Comparison of ENCODE assay signal across 15 mouse cellular contexts in genomic region chr17:29443724-29444123, GRCm38 (mm10). TPM values are rescaled to one million over a fixed set of nuclear protein-coding genes. Genes with fewer than 3 reads are reported as not detected.
A peak's percentile ranks its signal among the peaks of the same experiment; 100 is the strongest.
DNase-seq lines count a peak whose midpoint lies in the region; ATAC-seq and TF ChIP-seq lines count a peak whose summit lies in the region.
"Had no signal": no experiment of that assay in that cellular context is flagged by ENCODE, and none has a peak within 500 bp of the region (broad histone marks: within the 10 kb centered on the region; RNA-seq: fewer than 3 reads in every experiment).

No protein-coding gene starts in this region.

- H3K27me3 ChIP-seq in hindbrain, embryonic 10.5 days (ENCODE audit: insufficient read depth, poor library complexity, severe bottlenecking): no peaks in the 10 kb centered on the region
- no peaks in the 10 kb centered on the region for H3K27me3 ChIP-seq in hindbrain, embryonic 12.5 days
- H3K27me3 ChIP-seq in liver, embryonic 14.5 days (ENCODE audit: control insufficient read depth, insufficient read depth, low read length): no peaks in the 10 kb centered on the region
- no peaks in the 10 kb centered on the region for H3K27me3 ChIP-seq in stomach, embryonic 15.5 days (replicated peaks)
- no peaks in the 10 kb centered on the region for H3K27me3 ChIP-seq in hindbrain, embryonic 16.5 days (replicated peaks; ENCODE audit: control insufficient read depth, insufficient read depth, low read length)
- H3K27me3 ChIP-seq in forebrain, embryonic 16.5 days (replicated peaks; ENCODE audit: control insufficient read depth, insufficient read depth, low read length): no peaks in the 10 kb centered on the region
- H3K27me3 ChIP-seq: embryonic facial prominence, embryonic 12.5 days; neural tube, embryonic 13.5 days had no signal

- H3K4me1 ChIP-seq in hindbrain, embryonic 10.5 days (replicated peaks): peaks cover 66% of the 10 kb centered on the region
- peaks cover 13% of the 10 kb centered on the region for H3K4me1 ChIP-seq in hindbrain, embryonic 12.5 days
- H3K4me1 ChIP-seq in liver, embryonic 14.5 days (replicated peaks; ENCODE audit: control insufficient read depth in 2 of 2, insufficient read depth in 2 of 2, low read length in 1 of 2): peaks cover 93 to 100% of the 10 kb centered on the region in 2 experiments
- H3K4me1 ChIP-seq in stomach, embryonic 15.5 days: peaks cover 23% of the 10 kb centered on the region
- no peaks in the 10 kb centered on the region for H3K4me1 ChIP-seq in hindbrain, embryonic 16.5 days (ENCODE audit: control insufficient read depth, insufficient read depth, low read depth, low read length)
- H3K4me1 ChIP-seq in forebrain, embryonic 16.5 days (replicated peaks; ENCODE audit: control insufficient read depth, insufficient read depth, low read length): peaks cover 1% of the 10 kb centered on the region

- H3K4me2 ChIP-seq in hindbrain, embryonic 12.5 days (replicated peaks): no peak overlapping the region
- peak overlapping the region; percentile 74 for H3K4me2 ChIP-seq in liver, embryonic 14.5 days (ENCODE audit: low read depth)
- no peak overlapping the region for H3K4me2 ChIP-seq in stomach, embryonic 15.5 days
- H3K4me2 ChIP-seq in hindbrain, embryonic 16.5 days (ENCODE audit: low read length): no peak overlapping the region
- H3K4me2 ChIP-seq in forebrain, embryonic 16.5 days (ENCODE audit: low read length): no peak overlapping the region
- H3K4me2 ChIP-seq: embryonic facial prominence, embryonic 12.5 days; neural tube, embryonic 13.5 days had no signal

- TF ChIP-seq CTCF in liver, embryonic 14.5 days (IDR thresholded peaks at IDR 0.05; ENCODE audit: low read depth): peak; percentile 33

- TF ChIP-seq EP300 in liver, embryonic 14.5 days (IDR thresholded peaks at IDR 0.05; ENCODE audit: low read depth): peak; percentile 93

- no peak for DNase-seq in hindbrain, embryonic 10.5 days (ENCODE audit: low spot score)
- DNase-seq in liver, embryonic 14.5 days (ENCODE audit: low read depth in 3 of 3, low spot score in 3 of 3): peak; percentile 89 to 98 (median 90)
- no peak for DNase-seq in ovary, postnatal 36 days (ENCODE audit: low spot score)
- DNase-seq: cerebellum, adult 2 months; lung, postnatal 10 days; thymus, adult 18-20 months had no signal

- H3K36me3 ChIP-seq in hindbrain, embryonic 10.5 days: no peaks in the 10 kb centered on the region
- no peaks in the 10 kb centered on the region for H3K36me3 ChIP-seq in hindbrain, embryonic 12.5 days
- no peaks in the 10 kb centered on the region for H3K36me3 ChIP-seq in liver, embryonic 14.5 days (replicated peaks; ENCODE audit: control insufficient read depth, insufficient read depth, low read depth)
- no peaks in the 10 kb centered on the region for H3K36me3 ChIP-seq in stomach, embryonic 15.5 days
- no peaks in the 10 kb centered on the region for H3K36me3 ChIP-seq in hindbrain, embryonic 16.5 days (ENCODE audit: control insufficient read depth, insufficient read depth, low read length)
- H3K36me3 ChIP-seq in forebrain, embryonic 16.5 days (ENCODE audit: control insufficient read depth, insufficient read depth): no peaks in the 10 kb centered on the region
- H3K36me3 ChIP-seq: embryonic facial prominence, embryonic 12.5 days; neural tube, embryonic 13.5 days had no signal

- H3K9ac ChIP-seq in hindbrain, embryonic 12.5 days: no peak overlapping the region
- H3K9ac ChIP-seq in liver, embryonic 14.5 days (replicated peaks): peak overlapping the region; percentile 74
- no peak overlapping the region for H3K9ac ChIP-seq in stomach, embryonic 15.5 days
- no peak overlapping the region for H3K9ac ChIP-seq in hindbrain, embryonic 16.5 days (ENCODE audit: low read depth, low read length)
- H3K9ac ChIP-seq in forebrain, embryonic 16.5 days (replicated peaks; ENCODE audit: low read depth, low read length): no peak overlapping the region
- H3K9ac ChIP-seq: embryonic facial prominence, embryonic 12.5 days; neural tube, embryonic 13.5 days had no signal

- WGBS in hindbrain, embryonic 10.5 days: 82% methylated on average over 4 of the region's 4 CpGs
- 76% methylated on average over 4 of the region's 4 CpGs for WGBS in hindbrain, embryonic 12.5 days
- WGBS in liver, embryonic 14.5 days (ENCODE audit: insufficient replicate concordance): 9% methylated on average over 4 of the region's 4 CpGs
- 79% methylated on average over 4 of the region's 4 CpGs for WGBS in stomach, embryonic 15.5 days
- 87% methylated on average over 4 of the region's 4 CpGs for WGBS in hindbrain, embryonic 16.5 days
- 90% methylated on average over 4 of the region's 4 CpGs for WGBS in forebrain, embryonic 16.5 days

- H3K4me3 ChIP-seq in hindbrain, embryonic 10.5 days: no peak overlapping the region
- H3K4me3 ChIP-seq in hindbrain, embryonic 12.5 days: no peak overlapping the region
- peak overlapping the region; percentile 31; a peak in 3 of 4 replicates for H3K4me3 ChIP-seq in liver, embryonic 14.5 days (ENCODE audit: insufficient read depth in 1 of 2, low read depth in 2 of 2, low read length in 2 of 2)
- no peak overlapping the region for H3K4me3 ChIP-seq in stomach, embryonic 15.5 days (replicated peaks)
- H3K4me3 ChIP-seq in hindbrain, embryonic 16.5 days (ENCODE audit: low read length): no peak overlapping the region
- H3K4me3 ChIP-seq in forebrain, embryonic 16.5 days (replicated peaks; ENCODE audit: low read length): no peak overlapping the region
- H3K4me3 ChIP-seq: embryonic facial prominence, embryonic 12.5 days; neural tube, embryonic 13.5 days had no signal

- ATAC-seq in hindbrain, embryonic 12.5 days (ENCODE audit: low FRiP score): no peak
- ATAC-seq in erythroblast, adult 5-6 weeks (replicated peaks; ENCODE audit: low FRiP score, poor library complexity, severe bottlenecking): peak; percentile 73
- peak; percentile 81 for ATAC-seq in liver, embryonic 14.5 days (ENCODE audit: insufficient read depth)
- peak; percentile 73; the same call in 1 of the 2 replicates for ATAC-seq in stomach, embryonic 15.5 days (ENCODE audit: insufficient read depth, low FRiP score, low read depth)
- no peak for ATAC-seq in hindbrain, embryonic 16.5 days
- no peak for ATAC-seq in forebrain, embryonic 16.5 days
- ATAC-seq: inflammation-experienced regulatory T-cells, adult 6 months; midbrain, embryonic 16.5 days had no signal

- peak overlapping the region; percentile 24 for H3K27ac ChIP-seq in hindbrain, embryonic 10.5 days
- H3K27ac ChIP-seq in hindbrain, embryonic 12.5 days: no peak overlapping the region
- peak overlapping the region; percentile 100 for H3K27ac ChIP-seq in liver, embryonic 14.5 days
- H3K27ac ChIP-seq in stomach, embryonic 15.5 days: no peak overlapping the region
- H3K27ac ChIP-seq in hindbrain, embryonic 16.5 days (ENCODE audit: low read depth, low read length): no peak overlapping the region
- H3K27ac ChIP-seq in forebrain, embryonic 16.5 days (ENCODE audit: low read length): no peak overlapping the region
- H3K27ac ChIP-seq: neural tube, embryonic 13.5 days had no signal

- no peaks in the 10 kb centered on the region for H3K9me3 ChIP-seq in hindbrain, embryonic 10.5 days
- H3K9me3 ChIP-seq in hindbrain, embryonic 12.5 days (replicated peaks): no peaks in the 10 kb centered on the region
- no peaks in the 10 kb centered on the region for H3K9me3 ChIP-seq in liver, embryonic 14.5 days (ENCODE audit: control insufficient read depth, low read length)
- H3K9me3 ChIP-seq in stomach, embryonic 15.5 days: no peaks in the 10 kb centered on the region
- no peaks in the 10 kb centered on the region for H3K9me3 ChIP-seq in hindbrain, embryonic 16.5 days (ENCODE audit: control insufficient read depth, low read length)
- no peaks in the 10 kb centered on the region for H3K9me3 ChIP-seq in forebrain, embryonic 16.5 days (ENCODE audit: control insufficient read depth, low read length)
- H3K9me3 ChIP-seq: embryonic facial prominence, embryonic 12.5 days; neural tube, embryonic 13.5 days had no signal

RNA-seq across cellular contexts. Expression of gene Pim1, which starts 46.8 kb away (rescaled TPM):
- polyA plus RNA-seq in hindbrain, embryonic 10.5 days (2016; fragmentation: Nextera tagmentation; extraction: Ambion mirVana): 25.0 and 30.5 TPM in 2 replicates
- 17.8 and 19.2 TPM in 2 replicates for polyA plus RNA-seq in hindbrain, embryonic 12.5 days (2016; fragmentation: Nextera tagmentation; extraction: Ambion mirVana)
- total RNA-seq in erythroblast, adult 5-6 weeks (2015; ENCODE audit: low replicate concordance): 342 and 357 TPM in 2 replicates
- total RNA-seq in erythroblast, adult 5-6 weeks (2017; ENCODE audit: low replicate concordance): 725 and 933 TPM in 2 replicates
- polyA plus RNA-seq in liver, embryonic 14.5 days (2012; rRNA removed): 61.4 and 64.5 TPM in 2 replicates
- 60.4 and 69.9 TPM in 2 replicates for polyA plus RNA-seq in liver, embryonic 14.5 days (2014; fragmentation: Nextera tagmentation; extraction: Ambion mirVana)
- polyA plus RNA-seq in stomach, embryonic 15.5 days (2015; fragmentation: Nextera tagmentation; extraction: Ambion mirVana): 11.5 and 20.9 TPM in 2 replicates
- 7.2 and 8.2 TPM in 2 replicates for polyA plus RNA-seq in hindbrain, embryonic 16.5 days (2015; fragmentation: Nextera tagmentation; extraction: Ambion mirVana)
- 11.4 and 11.8 TPM in 2 replicates for polyA plus RNA-seq in forebrain, embryonic 16.5 days (2015; fragmentation: Nextera tagmentation; extraction: Ambion mirVana)

Comparison
In these comparisons a context has a peak if more than half of its experiments do, and no peak if none do; other contexts are left out.
1. H3K27ac ChIP-seq: peak in hindbrain, embryonic 10.5 days (single experiment) and liver, embryonic 14.5 days (single experiment); none in hindbrain, embryonic 12.5 days (single experiment), stomach, embryonic 15.5 days (single experiment), hindbrain, embryonic 16.5 days (single experiment) and forebrain, embryonic 16.5 days (single experiment).
2. DNase-seq: peak in liver, embryonic 14.5 days (3 of 3); none in hindbrain, embryonic 10.5 days (single experiment) and ovary, postnatal 36 days (single experiment).
3. H3K4me3 ChIP-seq: peak in liver, embryonic 14.5 days (2 of 2); none in hindbrain, embryonic 10.5 days (single experiment), hindbrain, embryonic 12.5 days (single experiment), stomach, embryonic 15.5 days (single experiment), hindbrain, embryonic 16.5 days (single experiment) and forebrain, embryonic 16.5 days (single experiment).
4. ATAC-seq: peak in erythroblast, adult 5-6 weeks (single experiment), liver, embryonic 14.5 days (single experiment) and stomach, embryonic 15.5 days (single experiment); none in hindbrain, embryonic 12.5 days (single experiment), hindbrain, embryonic 16.5 days (single experiment) and forebrain, embryonic 16.5 days (single experiment).